Mouse (Mus musculus) frontal cortex, postnatal 14 days (tissue): ENCODE data around the gene Trim62.

Experiments
- DNase-seq, 2 experiments: peaks; one replicate each; pipeline ENCODE4 v3.0.0; 2022; ENCODE audit warnings: low spot score in 2 of 2

Trim62 gene

DNA sequence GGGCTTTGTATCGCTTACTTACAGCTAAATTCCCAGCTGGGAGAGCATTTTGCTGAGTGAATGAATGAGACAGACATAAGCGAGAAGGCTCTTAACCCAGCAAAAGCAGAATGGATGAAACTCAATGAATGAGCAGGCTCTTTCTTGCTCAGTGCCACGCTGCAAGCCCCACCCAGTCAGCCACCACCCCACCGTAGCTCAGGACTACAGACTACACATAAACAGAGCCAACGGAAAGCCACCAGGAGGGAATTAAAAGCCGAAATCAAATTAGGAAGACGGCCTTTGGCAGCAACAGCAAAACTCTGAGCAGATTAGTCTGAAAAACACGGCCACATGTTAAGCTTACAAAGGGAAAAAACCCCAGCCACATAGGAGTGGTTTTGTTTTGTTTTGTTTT is 75.5 kb downstream of the Trim62 start:
- no peak for DNase-seq

GRCm38 (mm10) chr4:128959676-128960075 is 76.3 kb downstream of the Trim62 start:
- DNase-seq: no peak
